Mouse (Mus musculus) cerebellum, adult 2 months (tissue): ENCODE measurements around the gene Lyst.

Experiments
- CTCF ChIP-seq: fragments of 200-500 bp; IDR thresholded peaks from 2 replicates; pipeline ENCODE4 v1.5.1; 2011; ENCODE audit warnings: low read depth, mild to moderate bottlenecking, control low read depth, low read length, moderate library complexity, borderline replicate concordance; ENCODE audit not compliant: insufficient read depth
- POLR2A ChIP-seq: fragments of 200-500 bp; IDR thresholded peaks from 2 replicates; pipeline ENCODE4 v1.6.1; 2011; ENCODE audit warnings: low read length, control low read depth, borderline replicate concordance; ENCODE audit not compliant: insufficient read depth

- TF ChIP-seq CTCF (no peak), POLR2A (no peak)
Observed at GRCm38 (mm10) chr13:13558251-13558650, 31.9 kb upstream of the Lyst start.
